Mouse (Mus musculus): Measurements from ENCODE around the gene Slc41a2. TPM values are rescaled to one million over a fixed set of nuclear protein-coding genes. Genes with fewer than 3 reads are reported as not detected.
A peak's percentile ranks its signal among the peaks of the same experiment; 100 is the strongest.
"Not testable (repeated sequence)": the region's sequence is repeated elsewhere in the genome, so short reads cannot be mapped to it uniquely, and the experiment has no call there.

The Slc41a2 gene
- polyA plus RNA-seq (2015; fragmentation: Nextera tagmentation; extraction: Ambion mirVana): 9.1 and 11.1 TPM in 2 replicates

DNA sequence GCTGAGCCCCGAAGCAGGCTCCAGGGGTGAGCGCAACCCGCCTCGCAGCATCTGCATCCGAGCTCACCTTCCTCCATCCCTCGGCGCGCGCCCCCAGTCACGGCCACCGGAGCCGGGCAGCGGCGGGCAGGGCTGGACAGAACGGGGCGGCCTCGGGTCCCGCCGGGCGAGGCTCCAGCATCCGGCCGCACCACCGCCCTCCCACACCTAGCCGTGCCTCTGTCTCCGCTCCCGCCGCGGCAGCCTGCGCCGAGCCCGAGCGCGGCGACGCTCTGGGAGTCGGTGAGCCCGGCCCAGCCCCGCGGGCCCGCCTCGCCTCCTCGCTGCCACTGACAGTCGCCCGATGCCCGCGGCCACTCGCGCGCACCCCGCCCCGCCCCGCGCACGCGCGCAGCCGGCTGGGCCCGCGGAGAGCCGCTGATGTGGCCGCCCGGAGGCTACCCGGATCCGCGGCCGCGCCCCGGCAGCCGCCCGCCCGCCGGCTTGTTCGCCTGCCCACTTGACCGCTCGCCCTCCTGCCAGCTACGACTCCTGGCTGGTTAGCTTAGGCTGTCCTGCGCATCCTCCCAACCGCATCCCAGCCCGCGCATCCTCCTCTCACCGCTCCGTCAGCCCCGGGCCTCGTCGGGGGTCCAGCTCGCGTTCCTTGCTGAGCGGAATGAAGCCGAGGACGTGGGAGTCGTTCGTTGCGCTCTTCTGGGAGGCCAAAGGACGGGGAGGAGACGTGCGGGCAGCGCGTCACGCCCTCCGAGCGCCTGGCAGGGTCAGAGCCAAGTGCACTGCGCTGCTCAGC lies at the start of gene Slc41a2:
Gene Slc41a2, minus strand, starts transcription at position 724 of the 793 bp plus-strand sequence.
- Histone ChIP-seq H3K9me3 (no peaks in the 10 kb centered on the region), H3K4me1 (peaks cover 7% of the 10 kb centered on the region), H3K4me2 (peak within 1 kb of the TSS; percentile 71), H3K36me3 (replicated peaks) (no peaks in the 10 kb centered on the region), H3K27ac (peak within 1 kb of the TSS; percentile 87), H3K4me3 (peak within 1 kb of the TSS; percentile 62), H3K27me3 (replicated peaks) (peaks cover 8% of the 10 kb centered on the region), H3K9ac (peak within 1 kb of the TSS; percentile 88)
- ATAC-seq (replicated peaks): peak; percentile 93
- under 1% methylated on average over 102 of the region's 102 CpGs for WGBS

- ATAC-seq (replicated peaks): no peak
- Histone ChIP-seq H3K4me1 (no peaks in the 10 kb centered on the region), H3K27ac (no peak overlapping the region), H3K36me3 (replicated peaks) (no peaks in the 10 kb centered on the region), H3K27me3 (replicated peaks) (no peaks in the 10 kb centered on the region), H3K9ac (no peak overlapping the region), H3K4me3 (no peak overlapping the region), H3K9me3 (no peaks in the 10 kb centered on the region), H3K4me2 (no peak overlapping the region)
- 97% methylated on average over 7 of the region's 7 CpGs for WGBS
These were observed 47.7 kb upstream of the Slc41a2 start for GRCm38 (mm10) chr10:83385330-83385910.

DNA sequence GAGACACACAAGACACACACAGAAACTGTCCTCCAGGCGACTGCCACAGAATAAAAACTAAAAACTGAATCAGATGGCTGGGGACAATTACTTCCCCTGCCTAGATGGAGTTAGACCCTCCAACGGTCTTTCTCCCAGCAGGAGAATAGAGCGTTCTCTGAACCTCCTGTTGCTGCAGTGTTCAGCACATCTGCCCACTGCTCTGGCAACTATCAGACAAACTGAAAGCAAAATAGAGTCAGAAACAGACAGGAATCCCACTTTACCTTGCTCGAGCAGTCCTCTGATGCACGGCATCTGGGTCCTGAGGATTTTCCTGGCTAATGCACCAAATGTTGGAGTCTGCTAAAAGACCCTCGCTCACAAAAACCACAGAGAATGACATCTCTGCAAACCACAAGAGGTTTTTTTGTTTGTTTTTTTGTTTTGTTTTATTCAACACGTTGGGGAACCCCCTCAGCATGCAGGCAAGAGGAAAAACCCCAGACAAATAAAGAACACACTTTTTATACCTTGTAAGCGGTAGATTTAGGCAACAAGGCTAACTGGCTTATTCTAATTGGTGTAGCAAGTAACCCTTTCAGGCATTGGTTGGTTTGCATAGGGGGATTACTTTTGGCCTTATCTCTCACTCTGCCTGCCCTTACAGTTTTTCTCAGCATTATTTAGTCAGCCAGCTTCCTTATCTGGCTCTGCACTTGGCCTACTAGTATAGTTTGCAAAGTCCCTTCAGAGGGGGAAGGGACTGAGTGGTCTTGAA lies 47.0 kb upstream of the Slc41a2 start:
- H3K27me3 ChIP-seq (replicated peaks): no peaks in the 10 kb centered on the region
- 92% methylated on average over 8 of the region's 8 CpGs for WGBS
- H3K4me3 ChIP-seq: no peak overlapping the region
- H3K4me2 ChIP-seq: no peak overlapping the region
- no peaks in the 10 kb centered on the region for H3K36me3 ChIP-seq (replicated peaks)
- no peak for ATAC-seq (replicated peaks)
- H3K9ac ChIP-seq: no peak overlapping the region
- H3K27ac ChIP-seq: no peak overlapping the region
- no peaks in the 10 kb centered on the region for H3K9me3 ChIP-seq
- H3K4me1 ChIP-seq: no peaks in the 10 kb centered on the region

DNA sequence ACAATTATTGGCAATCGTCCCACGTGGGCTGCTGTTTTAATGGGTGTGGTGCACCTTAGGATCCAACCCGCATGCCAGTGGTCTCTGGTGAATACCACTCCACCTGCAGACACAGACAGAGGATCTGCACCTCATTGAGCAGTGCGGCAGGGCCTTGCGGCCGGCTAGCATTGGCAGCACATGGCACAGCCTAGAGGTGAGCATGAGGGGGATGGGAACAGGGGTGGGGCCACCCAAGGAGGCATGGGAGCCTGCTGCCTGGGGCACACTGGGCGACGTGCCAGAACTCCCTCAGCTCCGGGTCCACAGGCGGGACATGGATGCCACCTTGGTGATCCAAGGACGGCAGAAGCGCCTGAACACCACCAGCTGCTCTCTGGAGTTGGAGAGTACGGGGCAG lies 46.2 kb upstream of the Slc41a2 start:
- H3K4me3 ChIP-seq: no peak overlapping the region
- WGBS: 95% methylated on average over 13 of the region's 13 CpGs
- no peak for ATAC-seq (replicated peaks)

DNA sequence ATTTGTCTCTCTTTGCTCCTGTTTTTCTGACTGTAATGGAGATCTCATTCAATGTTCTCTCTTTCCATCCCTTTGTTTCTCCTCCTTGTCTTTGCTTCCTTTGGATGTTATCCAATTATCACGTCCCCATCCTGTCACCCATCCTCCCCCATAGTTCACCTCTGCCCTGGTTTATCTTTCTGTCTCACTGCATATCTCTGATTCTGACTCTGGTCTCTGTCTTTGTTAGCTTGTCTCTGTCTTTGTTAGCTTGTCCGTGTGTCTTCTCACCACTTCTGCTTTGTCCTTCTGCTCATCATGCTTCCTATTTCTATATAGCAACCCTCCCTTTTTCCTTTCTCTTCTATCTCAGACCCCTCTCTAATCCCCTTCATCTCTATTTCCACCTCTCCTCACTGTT lies 45.3 kb upstream of the Slc41a2 start:
- H3K4me2 ChIP-seq: no peak overlapping the region
- H3K9ac ChIP-seq: no peak overlapping the region
- no peak overlapping the region for H3K27ac ChIP-seq
- H3K27me3 ChIP-seq (replicated peaks): no peaks in the 10 kb centered on the region
- H3K9me3 ChIP-seq: no peaks in the 10 kb centered on the region
- 78% methylated on average over 2 of the region's 2 CpGs for WGBS
- no peaks in the 10 kb centered on the region for H3K36me3 ChIP-seq (replicated peaks)
- H3K4me3 ChIP-seq: no peak overlapping the region
- no peak for ATAC-seq (replicated peaks)
- H3K4me1 ChIP-seq: no peaks in the 10 kb centered on the region

More for the DNA sequence above, 46.2 kb upstream of the Slc41a2 start:
- H3K27me3 ChIP-seq (replicated peaks): no peaks in the 10 kb centered on the region
- no peak overlapping the region for H3K4me2 ChIP-seq
- no peak overlapping the region for H3K9ac ChIP-seq
- no peaks in the 10 kb centered on the region for H3K36me3 ChIP-seq (replicated peaks)
- no peaks in the 10 kb centered on the region for H3K9me3 ChIP-seq
- no peaks in the 10 kb centered on the region for H3K4me1 ChIP-seq
- no peak overlapping the region for H3K27ac ChIP-seq

GRCm38 (mm10) chr10:83382528-83382927 lies 44.8 kb upstream of the Slc41a2 start:
- ATAC-seq (replicated peaks): no peak
- H3K4me2 ChIP-seq: no peak overlapping the region
- WGBS: 93% methylated on average over 4 of the region's 4 CpGs

DNA sequence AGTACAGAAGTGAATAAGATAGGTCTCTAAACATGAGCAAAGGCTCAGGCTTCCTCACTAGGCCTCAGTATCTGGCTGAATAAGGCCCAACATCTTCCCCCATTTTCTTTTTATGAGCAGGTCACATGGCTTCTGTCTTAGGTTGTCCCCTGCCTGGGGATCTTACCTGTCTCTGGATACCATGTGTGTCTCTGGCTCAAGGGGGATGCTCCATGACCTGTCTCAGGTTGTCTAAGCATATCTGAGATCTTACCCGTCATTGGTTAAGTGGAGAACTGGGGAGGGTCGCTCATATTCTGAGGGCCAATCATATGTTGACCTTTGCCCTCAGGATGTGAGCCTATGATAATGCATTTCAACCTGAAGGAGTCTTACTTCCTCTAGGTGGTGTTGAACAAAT lies 42.8 kb upstream of the Slc41a2 start:
- Histone ChIP-seq H3K27ac (no peak overlapping the region), H3K4me3 (no peak overlapping the region), H3K4me1 (no peaks in the 10 kb centered on the region), H3K36me3 (replicated peaks) (no peaks in the 10 kb centered on the region), H3K9ac (no peak overlapping the region), H3K9me3 (no peaks in the 10 kb centered on the region), H3K4me2 (no peak overlapping the region), H3K27me3 (replicated peaks) (no peaks in the 10 kb centered on the region)
- 100% methylated on average over 2 of the region's 2 CpGs for WGBS
- no peak for ATAC-seq (replicated peaks)

More at GRCm38 (mm10) chr10:83382528-83382927, 44.8 kb upstream of the Slc41a2 start:
- no peaks in the 10 kb centered on the region for H3K4me1 ChIP-seq
- no peak overlapping the region for H3K27ac ChIP-seq
- H3K27me3 ChIP-seq (replicated peaks): no peaks in the 10 kb centered on the region
- no peaks in the 10 kb centered on the region for H3K36me3 ChIP-seq (replicated peaks)
- no peak overlapping the region for H3K4me3 ChIP-seq
- H3K9ac ChIP-seq: no peak overlapping the region
- H3K9me3 ChIP-seq: no peaks in the 10 kb centered on the region

GRCm38 (mm10) chr10:83378083-83378833 lies 40.6 kb upstream of the Slc41a2 start:
- Histone ChIP-seq H3K4me1 (no peaks in the 10 kb centered on the region), H3K36me3 (replicated peaks) (peaks cover 6% of the 10 kb centered on the region; the same call in 1 of the 2 replicates), H3K27me3 (replicated peaks) (no peaks in the 10 kb centered on the region), H3K9ac (no peak overlapping the region), H3K4me2 (no peak overlapping the region), H3K9me3 (no peaks in the 10 kb centered on the region), H3K27ac (no peak overlapping the region), H3K4me3 (no peak overlapping the region)
- 80% methylated on average over 9 of the region's 9 CpGs for WGBS
- ATAC-seq (replicated peaks): no peak

- Histone ChIP-seq H3K27ac (no peak overlapping the region), H3K9me3 (no peaks in the 10 kb centered on the region), H3K4me2 (no peak overlapping the region), H3K4me1 (no peaks in the 10 kb centered on the region), H3K4me3 (no peak overlapping the region), H3K27me3 (replicated peaks) (no peaks in the 10 kb centered on the region), H3K36me3 (replicated peaks) (peaks cover 6% of the 10 kb centered on the region; the same call in 1 of the 2 replicates), H3K9ac (no peak overlapping the region)
- no peak for ATAC-seq (replicated peaks)
- 92% methylated on average over 8 of the region's 8 CpGs for WGBS
These were observed 39.4 kb upstream of the Slc41a2 start for GRCm38 (mm10) chr10:83376911-83377682.

GRCm38 (mm10) chr10:83375458-83375857 lies 37.8 kb upstream of the Slc41a2 start:
- not testable (repeated sequence) for H3K27me3 ChIP-seq (replicated peaks); H3K4me2 ChIP-seq; H3K9me3 ChIP-seq; ATAC-seq (replicated peaks); H3K9ac ChIP-seq; H3K4me3 ChIP-seq; H3K27ac ChIP-seq; H3K4me1 ChIP-seq
- 95% methylated on average over 5 of the region's 5 CpGs for WGBS
- H3K36me3 ChIP-seq (replicated peaks): peaks cover 15% of the 10 kb centered on the region; the same call in 1 of the 2 replicates

DNA sequence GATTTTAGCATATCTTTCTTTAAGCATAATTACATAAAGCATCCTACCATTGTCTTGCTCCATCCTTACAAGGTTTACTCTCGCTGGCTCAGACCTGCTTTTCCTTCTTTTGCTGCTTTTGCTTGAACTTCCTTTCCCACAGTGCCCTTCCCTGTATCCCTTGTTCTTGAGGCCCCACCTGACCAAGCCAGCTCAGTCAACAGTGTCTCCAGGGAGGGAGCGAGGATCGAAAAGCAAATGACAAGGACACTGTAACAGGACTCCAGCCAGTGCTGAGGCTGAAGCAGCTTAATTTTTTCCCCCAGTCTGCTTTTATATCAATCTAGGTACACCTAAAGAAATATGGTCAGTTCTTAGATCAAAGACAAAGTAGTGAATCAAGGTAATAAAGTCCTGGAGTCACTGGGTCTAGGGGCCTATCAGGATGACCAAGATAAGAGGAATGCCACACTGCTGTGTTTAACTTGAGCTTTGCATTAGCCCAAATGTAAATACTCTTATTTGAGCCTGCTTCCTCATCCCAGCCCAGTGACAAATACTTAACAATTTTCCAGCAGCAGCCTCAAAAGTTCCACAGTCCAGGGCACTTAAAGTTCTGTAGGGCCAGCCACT lies 36.5 kb upstream of the Slc41a2 start:
- Histone ChIP-seq H3K27ac (no peak overlapping the region), H3K4me2 (no peak overlapping the region), H3K4me3 (no peak overlapping the region), H3K36me3 (replicated peaks) (peaks cover 18% of the 10 kb centered on the region; the same call in 1 of the 2 replicates), H3K4me1 (no peaks in the 10 kb centered on the region), H3K9me3 (no peaks in the 10 kb centered on the region), H3K27me3 (replicated peaks) (no peaks in the 10 kb centered on the region), H3K9ac (no peak overlapping the region)
- WGBS: 87% methylated on average over 3 of the region's 3 CpGs
- ATAC-seq (replicated peaks): no peak

Data from midbrain, embryonic 15.5 days (tissue).